Mouse (Mus musculus): Measurements from ENCODE around the gene Mapk8ip3.

The Mapk8ip3 gene

DNA sequence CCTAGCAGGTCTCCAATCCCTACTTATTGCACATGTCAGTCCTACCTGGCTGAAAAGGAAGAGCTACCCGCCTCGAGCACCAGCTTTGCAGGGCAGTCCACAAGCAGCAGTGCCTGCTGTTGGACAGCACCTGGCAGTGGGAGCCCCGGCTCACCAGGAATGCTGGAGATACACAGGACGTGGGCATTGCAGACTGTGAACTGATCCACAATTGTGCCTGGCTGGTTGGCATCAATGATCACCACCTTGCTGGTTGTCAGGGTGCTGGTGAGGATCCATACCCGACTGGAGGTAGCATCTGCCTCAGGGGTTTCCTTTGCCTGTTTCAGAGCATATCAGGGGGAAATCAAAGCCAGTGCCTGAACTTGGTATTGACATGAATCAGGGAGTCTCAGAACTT is 34.7 kb downstream of the Mapk8ip3 start:
- DNase-seq (ENCODE audit: low spot score in 2 of 2), result peak in 1 of 2 experiments; percentile 66

DNA sequence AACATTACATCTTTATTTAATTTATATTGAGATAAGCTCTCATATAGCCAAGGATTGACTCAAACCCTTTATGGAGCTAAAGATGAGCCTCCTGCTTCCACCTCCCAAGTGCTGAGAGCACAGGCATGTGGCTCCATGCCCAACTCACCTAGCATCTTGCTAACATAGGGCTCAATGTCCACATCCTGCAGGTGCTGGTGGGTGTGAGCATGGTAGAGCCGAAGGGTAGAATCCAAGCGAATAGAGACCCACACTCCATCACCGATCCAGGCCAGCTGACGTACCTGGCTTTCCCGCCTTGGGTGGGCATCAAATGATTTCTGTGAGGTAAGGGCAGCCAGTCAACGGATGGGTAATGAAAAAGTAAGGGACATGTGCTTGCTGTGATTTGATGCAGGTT is 36.8 kb downstream of the Mapk8ip3 start:
- DNase-seq (ENCODE audit: low spot score in 2 of 2), result peak in 1 of 2 experiments; percentile 58

DNA sequence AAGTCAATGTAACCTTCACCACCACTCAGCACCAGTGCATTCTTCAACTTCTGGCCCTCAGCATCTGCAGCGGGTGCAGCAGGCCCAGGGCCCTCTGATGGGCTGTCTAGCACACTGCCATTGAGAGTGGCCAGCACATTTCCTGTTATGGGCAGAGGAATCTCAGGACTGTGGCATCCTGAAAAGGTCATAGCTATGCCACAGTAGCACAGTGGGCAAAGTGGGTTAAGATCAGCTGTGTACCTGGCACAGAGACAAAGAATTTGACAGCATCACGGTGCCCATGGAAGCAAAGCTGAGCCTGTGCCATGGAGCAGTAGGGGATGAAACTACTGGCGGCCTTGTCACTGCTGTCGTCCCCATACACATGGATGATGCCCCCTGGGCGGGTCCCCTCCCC is 37.6 kb downstream of the Mapk8ip3 start:
- peak in 1 of 2 experiments; percentile 59 for DNase-seq (ENCODE audit: low spot score in 2 of 2)

DNA sequence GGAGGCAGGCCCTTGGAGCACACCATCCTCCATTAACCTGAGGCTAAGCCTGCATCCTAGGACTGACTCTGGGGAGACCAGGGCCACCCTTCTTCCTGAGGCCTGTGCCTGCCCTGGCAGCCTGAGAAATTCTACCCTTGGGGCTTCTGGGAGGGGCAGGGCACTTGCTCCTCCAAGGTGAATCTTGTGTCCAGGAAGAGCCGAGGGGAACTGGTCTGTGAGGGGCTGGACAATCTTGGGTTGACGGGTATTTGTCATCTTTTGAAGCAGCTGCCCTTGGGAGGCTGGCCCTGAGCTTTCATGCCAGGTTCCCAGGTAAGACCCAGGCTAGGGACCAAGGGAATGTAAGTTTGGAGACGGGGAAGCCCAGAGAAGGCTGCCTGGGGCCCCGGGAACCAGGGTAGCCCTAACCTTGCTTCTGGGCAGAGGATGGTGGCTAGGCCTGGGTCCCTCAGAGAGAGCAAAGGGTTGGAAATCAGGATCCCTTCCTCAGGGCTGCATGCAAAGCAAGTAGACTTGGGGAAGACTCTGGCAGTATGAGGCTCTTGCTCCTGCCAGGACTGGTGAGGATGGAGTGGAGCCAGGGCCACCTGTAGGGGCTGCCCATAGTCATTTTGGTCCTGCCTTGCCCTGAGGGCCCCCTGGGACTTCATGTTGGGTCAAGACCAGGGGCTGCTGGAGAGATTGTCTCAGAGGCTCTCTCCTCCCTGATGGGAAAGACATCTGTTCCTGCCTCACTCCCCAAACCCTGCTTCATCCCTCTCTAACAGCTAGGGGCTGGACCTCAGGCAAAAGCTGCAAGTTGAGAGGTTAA is 38.5 kb downstream of the Mapk8ip3 start:
- DNase-seq (ENCODE audit: low spot score in 2 of 2), result no peak

DNA sequence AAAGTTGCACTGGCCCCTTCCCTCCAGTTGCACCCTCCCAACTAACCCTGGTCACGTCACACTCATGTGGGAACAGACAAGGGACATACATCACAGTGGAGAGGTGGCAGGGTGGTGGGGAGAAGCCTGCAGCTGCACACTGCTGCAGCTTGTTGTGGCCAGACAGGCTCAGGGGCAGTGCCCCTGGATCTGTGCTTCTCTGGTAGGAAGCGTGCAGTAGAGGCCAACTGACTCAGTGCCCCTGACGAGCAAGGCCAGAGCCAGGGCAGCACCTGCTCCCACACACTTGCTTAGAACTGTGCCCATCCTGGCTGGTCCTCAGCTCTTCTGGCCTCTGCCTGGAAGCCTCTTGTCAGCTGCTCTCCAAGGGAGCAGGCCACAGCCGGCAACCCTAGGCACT is 39.2 kb downstream of the Mapk8ip3 start:
- DNase-seq (ENCODE audit: low spot score in 2 of 2), result peak in 1 of 2 experiments; percentile 64

DNA sequence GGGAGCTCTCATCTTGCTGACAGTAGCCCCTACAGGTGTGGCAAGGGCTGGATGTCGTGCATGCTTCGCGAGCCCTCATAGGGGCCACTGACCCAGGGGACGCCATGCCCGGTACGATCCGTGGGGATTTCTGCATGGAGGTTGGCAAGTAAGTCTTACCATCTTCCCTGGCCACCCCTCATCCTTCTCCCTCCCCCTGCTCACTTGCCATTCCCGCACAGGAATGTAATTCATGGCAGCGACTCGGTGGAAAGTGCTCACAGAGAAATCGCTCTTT is 39.8 kb downstream of the Mapk8ip3 start:
- DNase-seq (ENCODE audit: low spot score in 2 of 2), result peak in 1 of 2 experiments; percentile 71

DNA sequence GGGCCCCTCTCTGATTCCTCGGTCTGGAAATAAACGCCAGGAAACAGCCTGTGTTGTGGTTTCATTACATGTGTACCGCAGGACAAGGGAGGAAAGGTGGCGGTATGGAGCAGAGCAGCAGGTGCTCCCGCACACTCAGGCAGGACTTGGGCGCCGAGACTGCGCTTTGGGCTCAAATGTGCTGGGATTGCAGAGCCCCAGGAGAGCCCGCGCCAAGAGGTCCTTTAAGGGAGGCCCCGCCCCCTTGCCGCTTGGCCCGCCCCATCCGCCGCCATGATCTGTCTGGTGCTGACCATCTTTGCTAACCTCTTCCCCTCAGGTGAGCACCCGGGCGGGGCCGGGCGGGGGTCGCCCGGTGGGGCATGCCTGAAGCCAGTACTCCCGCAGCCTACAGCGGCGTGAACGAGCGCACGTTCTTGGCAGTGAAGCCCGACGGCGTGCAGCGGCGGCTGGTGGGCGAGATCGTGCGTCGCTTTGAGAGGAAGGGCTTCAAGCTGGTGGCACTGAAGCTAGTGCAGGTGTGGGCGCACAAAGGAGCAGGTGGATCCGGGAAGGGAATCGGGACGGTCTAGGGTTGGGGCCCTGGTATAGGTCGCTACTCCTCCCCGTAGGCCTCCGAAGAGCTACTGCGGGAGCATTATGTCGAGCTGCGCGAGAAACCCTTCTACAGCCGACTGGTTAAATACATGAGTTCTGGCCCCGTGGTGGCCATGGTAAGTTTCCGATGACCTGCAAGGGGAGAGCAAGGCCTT is 40.4 kb downstream of the Mapk8ip3 start, which contains the start of gene Nme3:
Gene Nme3 (plus strand): TSS at position 260 of the 752 bp plus-strand sequence.
- peak; percentile 84 to 91 for DNase-seq (ENCODE audit: low spot score in 2 of 2)

DNA sequence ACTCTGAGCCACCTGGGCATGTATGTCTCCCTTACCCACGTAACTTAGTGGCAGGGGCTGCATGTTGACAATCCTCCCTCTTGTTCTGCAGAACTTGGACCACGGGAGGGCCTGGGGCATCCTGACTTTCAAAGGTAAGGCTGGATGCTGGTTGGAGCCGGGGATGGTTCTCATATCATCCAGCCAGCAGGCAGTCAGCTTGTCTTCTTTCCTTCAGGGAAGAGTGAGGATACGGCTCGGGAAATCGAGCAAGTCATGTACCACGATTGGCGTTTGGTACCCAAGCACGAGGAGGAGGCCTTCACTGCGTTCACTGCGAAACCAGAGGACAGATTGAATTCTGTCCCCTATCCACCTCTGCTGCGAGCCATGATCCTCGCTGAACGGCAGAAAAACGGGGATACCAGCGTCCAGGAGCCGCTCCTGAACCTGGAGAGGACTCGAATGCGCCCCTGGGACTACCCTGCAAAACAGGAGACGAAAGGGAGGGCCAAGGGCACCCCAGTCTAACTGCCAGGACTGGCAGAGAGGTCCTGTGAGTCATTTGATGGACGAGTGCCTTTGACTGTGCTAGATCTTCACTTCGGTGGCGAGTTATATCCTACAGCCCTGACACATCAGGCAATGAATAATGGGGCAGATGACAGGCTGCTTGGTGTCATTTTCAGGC is 41.1 kb downstream of the Mapk8ip3 start:
- DNase-seq (ENCODE audit: low spot score in 2 of 2), result peak in 1 of 2 experiments; percentile 72

DNA sequence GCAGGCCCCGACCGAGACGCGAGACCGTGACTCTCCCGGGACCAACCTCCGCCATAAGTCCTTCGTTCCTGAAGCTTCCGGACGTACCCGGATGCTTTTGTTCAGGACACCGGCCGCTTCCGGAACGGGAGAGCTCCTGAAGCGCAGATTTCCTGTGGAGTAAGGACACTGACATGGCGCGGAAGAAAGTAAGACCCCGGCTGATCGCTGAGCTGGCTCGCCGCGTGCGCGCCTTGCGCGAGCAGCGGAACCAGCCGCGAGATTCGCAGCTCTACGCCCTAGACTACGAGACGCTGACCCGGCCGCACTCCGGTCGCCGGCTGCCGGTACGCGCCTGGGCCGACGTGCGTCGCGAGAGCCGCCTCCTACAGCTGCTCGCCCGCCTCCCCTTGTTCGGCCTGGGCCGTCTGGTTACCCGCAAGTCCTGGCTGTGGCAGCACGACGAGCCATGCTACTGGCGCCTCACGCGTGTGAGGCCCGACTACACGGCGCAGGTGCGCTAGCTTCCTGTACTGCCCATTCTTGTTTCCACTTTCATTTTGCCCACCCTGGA is 41.7 kb downstream of the Mapk8ip3 start, which contains the start of the genes Eme2 and Mrps34:
Gene Eme2 (minus strand): TSS at position 93 of the 553 bp plus-strand sequence.
Gene Mrps34 (plus strand): TSS at position 122 of the 553 bp plus-strand sequence.
- DNase-seq (ENCODE audit: low spot score in 2 of 2), result peak; percentile 76 to 87

DNA sequence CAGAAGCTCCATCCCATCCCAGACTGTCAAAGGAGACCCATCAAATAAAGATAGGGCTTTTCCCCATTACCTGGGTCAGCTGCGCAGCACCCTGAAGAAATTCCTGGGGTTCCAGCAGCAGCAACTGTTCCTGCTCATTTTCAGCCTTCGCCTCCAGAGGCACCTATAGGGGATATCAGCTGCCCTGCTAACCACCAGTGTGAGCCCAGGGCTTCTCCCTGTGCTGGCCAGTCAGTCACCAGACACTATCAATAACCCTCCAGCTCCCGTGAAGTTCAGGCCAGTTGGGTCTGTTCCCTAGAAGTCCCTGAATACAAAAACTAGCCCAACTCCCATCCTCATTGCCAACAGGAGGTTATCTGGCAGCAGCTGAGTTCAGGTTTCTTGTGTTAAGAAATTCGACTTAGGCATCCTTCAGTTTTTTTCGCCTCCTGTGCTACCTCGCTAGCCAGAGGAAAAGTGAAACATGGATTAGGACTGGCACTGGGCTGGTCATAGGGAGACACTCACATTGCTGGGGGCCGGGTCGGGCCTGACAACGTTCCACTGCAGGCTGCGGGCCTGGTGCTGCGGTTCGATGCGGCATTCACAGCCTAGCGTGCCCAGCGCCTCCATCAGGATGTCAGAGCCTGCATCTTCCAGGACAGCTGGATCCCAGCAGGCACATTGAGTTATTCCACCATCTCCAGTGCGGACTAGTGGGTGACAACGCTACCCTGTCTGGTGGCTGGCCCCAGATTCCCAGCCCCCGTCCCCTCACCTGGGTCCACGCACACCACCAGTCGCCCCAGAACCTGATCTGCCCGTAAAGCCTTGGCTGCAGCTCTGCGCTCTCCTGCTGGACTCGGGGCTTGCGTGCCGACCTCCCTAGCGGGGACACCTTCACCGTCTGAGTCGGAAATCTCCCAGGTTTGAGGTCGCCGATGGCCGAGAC is 42.4 kb downstream of the Mapk8ip3 start:
- peak in 1 of 2 experiments; percentile 77 for DNase-seq (ENCODE audit: low spot score in 2 of 2)

DNA sequence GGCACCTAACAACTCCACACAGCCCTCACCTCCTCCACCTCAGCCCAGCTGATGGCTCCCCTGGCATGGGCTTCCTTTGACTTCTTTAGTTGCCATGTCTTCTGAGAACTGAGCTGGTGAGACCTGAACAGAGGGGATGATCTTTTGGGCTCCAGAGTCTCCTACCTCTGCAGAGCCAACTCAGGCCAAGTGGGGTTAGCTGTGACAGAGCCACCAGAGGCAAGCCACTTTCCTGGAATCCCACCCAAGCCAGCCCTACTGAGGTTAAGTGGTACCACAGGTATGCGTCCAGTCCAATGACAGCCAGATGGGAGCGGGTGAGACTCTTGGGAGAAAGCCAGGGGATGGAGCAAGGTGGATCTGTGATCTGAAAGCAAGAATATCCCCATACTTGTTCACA is 43.5 kb downstream of the Mapk8ip3 start:
- no peak for DNase-seq (ENCODE audit: low spot score in 2 of 2)

DNA sequence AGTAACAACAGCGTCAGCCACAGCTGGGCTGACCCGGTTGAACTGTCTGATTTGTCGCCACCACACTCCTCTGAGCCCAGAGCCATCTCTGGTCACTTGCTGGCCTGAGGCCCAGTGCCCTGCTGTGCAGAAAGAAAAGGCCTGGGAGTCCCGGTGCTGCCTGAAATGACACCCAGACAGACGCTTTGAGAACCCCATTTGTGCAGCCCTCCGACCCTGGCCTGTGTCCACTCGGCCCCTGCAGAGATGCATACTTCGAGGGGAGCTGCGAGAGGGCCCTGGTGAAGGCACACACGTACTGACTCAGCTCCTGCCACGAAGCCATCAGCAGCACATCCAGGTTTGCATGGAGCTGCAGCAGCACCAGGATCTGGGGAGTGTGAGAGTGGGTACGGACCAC is 44.0 kb downstream of the Mapk8ip3 start:
- DNase-seq (ENCODE audit: low spot score in 2 of 2), result no peak

DNA sequence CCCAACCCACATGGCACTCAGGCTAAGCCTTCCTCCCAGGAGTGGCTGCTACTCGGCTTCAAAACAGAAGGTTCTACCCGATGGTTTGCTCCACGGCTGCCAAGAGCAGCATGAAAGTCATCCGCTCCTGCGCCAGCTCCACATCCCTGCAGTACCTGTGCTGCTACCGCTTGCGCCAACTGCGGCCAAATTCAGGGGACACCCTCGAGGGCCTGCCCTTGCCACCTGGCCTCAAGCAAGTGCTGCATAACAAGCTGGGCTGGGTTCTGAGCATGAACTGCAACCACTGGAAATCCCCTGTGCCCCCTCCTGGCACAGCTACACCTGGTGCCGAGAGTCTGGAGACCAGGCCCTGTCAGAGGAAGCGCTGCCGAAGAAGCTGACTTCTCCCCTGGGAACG is 45.5 kb downstream of the Mapk8ip3 start:
- DNase-seq (ENCODE audit: low spot score in 2 of 2), result peak in 1 of 2 experiments; percentile 61

DNA sequence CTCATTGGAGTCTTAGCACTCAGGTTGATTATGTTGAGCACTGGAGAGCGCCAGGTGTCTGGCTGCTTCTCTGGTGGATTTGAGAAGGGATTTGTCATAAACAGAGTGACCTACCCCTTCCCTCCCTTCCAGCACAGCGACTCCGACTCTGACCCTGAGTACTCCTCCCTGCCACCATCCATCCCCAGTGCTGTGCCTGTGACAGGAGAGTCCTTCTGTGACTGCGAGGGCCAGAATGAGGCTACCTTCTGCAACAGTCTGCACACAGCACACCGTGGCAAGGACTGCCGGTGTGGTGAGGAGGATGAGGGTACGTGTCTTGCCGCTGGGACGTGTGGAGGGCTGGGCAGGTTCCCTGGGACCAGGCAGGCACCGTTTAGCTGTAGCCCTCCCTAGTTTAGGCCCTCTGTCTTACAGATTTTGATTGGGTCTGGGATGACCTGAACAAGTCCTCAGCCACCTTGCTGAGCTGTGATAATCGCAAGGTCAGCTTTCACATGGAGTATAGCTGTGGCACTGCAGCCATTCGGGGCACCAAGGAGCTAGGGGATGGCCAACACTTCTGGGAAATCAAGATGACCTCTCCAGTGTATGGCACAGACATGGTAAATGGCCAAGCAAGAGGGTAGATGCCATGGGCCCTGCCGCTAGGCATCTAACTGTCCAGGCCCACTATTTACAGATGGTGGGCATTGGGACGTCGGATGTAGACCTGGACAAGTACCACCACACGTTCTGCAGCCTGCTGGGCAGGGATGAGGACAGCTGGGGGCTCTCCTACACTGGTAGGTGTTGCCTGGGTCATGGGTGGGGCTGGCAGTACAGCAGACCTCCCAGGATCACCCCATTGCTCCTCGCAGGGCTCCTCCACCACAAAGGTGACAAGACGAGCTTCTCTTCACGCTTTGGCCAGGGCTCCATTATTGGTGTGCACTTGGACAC is 46.4 kb downstream of the Mapk8ip3 start:
- no peak for DNase-seq (ENCODE audit: low spot score in 2 of 2)

DNA sequence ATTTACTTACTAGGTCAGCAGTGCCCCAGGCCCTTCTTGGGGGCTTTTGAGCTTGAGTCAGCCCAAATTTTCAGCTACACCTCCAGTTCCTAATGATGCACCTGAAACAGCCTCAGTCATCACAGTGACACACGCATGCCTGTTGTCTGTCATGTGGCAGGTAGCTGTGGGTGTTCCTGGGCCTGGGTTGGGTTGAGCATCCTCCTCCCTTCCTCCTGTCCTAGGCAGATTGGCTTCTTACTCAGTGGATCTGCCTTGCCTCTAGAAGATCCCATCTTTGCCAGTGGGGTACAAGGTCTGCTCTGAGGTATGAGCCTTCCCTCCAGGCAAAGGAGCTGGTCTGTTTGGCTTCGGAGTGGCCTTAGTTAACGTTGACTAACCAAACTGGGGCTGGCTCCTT is 47.9 kb downstream of the Mapk8ip3 start:
- no peak for DNase-seq (ENCODE audit: low spot score in 2 of 2)

DNA sequence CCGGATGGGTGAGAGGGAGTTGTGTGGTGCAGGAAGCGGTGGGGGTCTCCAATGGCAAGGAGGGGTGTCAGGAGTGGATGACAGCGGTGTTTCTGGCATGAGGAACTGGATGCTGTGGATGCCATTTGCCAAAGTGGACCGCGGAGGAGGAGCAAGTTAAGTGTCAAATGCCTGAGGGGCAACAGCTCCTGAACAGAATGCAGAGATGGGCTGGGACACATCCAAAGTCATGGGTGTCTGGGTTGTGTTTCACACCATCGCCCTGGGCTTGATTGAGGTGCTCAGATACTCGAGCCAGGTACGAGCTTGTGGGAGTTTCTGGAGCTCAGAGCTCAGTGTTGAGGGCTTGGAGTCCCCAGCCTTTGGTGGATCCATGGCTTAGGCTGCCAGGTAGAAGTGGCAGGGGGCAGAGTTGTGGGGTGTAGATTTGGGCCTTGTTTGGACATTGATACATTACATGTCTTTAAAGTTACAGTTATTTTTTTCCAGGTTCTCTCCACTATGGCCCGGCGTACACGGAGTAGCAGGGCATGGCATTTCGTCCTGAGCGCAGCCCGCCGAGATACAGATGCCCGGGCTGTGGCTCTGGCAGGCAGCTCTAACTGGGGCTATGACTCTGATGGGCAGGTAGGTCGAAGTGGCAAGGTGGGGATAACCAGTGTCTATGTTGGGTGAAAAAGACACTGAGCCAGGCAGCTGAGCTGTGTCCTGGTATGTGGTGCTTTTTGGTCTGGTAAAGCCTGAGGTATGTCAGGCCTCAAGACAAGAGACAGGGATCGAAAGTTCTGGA is 49.3 kb downstream of the Mapk8ip3 start:
- no peak for DNase-seq (ENCODE audit: low spot score in 2 of 2)

DNA sequence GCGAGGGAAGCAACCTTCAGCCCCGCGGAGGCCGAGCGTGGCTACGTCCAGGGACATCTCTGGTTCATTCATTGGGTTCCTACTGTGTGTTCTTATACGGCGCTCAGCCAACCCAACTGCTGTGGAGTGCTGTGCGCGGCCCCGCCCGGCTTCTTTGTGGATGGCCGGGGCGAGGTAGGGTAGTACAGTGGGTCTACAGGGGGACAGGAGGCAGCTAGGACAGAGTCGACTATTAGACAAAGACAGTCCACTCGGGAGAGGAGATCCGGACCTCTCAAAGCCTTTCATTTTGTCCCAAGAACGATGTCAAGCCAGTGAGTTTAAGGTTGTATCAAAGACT is 49.9 kb downstream of the Mapk8ip3 start:
- no peak for DNase-seq (ENCODE audit: low spot score in 2 of 2)

DNA sequence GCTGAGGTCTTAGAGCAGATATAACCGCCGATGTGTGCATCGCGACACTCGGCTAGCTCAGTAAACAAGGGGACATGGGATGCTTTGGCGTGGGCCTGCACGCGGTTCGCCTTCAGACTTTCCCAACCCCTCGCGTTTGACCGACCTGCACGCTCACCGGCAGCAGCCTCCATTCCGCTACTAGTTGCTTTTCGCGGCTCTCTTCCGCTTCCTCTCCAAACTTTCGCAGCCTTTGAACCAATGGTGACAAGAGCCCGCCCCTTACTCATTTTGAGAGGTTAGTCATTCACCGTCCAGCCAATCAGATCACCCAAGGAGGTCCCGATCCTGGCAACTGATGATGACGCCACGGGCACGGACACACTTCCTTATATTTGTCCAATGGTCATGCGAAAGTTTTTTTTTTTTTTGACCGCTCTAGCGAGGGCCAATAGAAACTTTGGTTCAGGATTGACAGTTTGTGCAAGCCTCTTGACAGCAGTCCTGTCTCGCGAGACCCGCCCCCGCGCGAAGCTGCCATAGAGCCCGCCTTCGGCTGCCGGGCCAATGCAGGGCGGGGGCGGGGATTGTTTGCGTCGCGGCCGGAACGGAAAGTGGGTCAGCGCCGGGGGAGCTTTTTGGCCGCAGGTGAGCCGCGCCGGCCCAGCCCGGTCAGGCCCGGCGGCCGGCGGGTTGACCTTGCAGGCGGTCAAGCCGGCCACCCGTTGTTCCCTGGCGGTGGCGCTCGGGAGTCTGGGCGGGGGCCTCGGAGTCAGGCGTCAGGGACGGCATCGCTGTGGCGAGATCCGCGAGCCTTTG is 50.4 kb downstream of the Mapk8ip3 start, which contains the start of the genes Nubp2 and Spsb3:
Gene Nubp2 (minus strand): TSS at position 216 of the 798 bp plus-strand sequence.
Gene Spsb3 (plus strand): TSS at position 510 of the 798 bp plus-strand sequence.
- DNase-seq (ENCODE audit: low spot score in 2 of 2), result peak; percentile 97 to 98
